Mouse (Mus musculus) kidney, postnatal 36 days (tissue): Measurements from ENCODE around the gene D630003M21Rik.
A peak's percentile ranks its signal among the peaks of the same experiment; 100 is the strongest.

Experiments
- DNase-seq, 2 experiments: peaks; one replicate each; pipeline ENCODE4 v3.0.0; 2021 to 2022; ENCODE audit warnings: mixed read lengths in 2 of 2

Gene D630003M21Rik

DNA sequence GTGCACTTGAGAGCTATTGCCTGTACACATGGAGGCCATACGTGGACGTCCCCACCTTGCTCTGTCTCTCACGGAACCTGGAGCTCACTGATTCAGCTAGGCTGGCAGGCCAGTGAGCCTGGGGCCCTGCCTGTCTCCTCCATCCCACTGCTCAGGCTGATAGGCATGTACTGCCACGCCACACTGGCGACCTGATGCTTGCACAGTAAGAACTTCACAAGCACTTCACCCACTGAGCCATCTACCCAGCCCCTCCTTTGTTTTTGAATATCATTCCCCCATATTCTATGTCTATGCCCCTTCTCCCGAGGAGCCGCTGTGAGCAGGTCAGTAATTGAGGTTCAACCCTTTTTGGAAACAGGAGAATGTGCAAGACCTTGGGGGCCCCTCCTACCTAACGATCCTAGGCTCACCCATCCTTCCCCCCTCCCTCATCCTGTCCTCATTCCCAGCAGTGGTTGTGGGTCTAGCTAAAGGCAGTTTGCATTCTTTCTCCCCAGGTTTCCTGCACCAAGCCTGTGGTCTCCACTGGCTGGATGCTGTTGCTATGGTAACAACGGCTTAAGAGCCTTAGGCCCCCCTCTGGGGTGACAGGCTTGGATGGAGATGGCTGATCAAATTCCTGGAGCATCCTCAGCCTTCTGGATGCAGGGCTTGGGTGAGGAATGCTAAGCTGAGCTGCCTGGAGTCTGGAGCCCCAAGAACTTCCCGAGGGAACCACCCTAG lies 35.2 kb downstream of the D630003M21Rik start:
- DNase-seq = no peak

- peak; percentile 52 to 69 for DNase-seq
Observed at GRCm38 (mm10) chr2:158191098-158191497, 37.9 kb downstream of the D630003M21Rik start.

DNA sequence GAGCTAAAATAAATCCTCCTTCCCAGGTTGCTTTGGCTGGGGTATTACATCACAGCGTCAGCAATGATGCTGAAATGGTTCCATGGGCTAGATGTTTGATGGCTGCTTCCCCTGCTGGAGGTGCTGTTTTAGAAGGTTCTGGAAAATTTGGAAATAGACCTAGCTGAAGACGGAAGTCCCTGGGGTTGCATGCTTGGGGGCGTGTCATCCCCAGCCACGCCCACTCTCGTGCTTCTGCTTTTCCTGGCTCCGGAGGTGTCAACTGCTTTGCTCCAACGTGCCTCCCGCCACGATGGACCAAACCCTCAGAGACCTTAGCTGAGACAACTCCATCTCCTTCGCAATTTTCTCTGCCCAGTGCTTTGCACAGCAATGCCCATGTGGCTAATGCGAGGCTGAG lies 39.6 kb downstream of the D630003M21Rik start:
- DNase-seq = no peak

DNA sequence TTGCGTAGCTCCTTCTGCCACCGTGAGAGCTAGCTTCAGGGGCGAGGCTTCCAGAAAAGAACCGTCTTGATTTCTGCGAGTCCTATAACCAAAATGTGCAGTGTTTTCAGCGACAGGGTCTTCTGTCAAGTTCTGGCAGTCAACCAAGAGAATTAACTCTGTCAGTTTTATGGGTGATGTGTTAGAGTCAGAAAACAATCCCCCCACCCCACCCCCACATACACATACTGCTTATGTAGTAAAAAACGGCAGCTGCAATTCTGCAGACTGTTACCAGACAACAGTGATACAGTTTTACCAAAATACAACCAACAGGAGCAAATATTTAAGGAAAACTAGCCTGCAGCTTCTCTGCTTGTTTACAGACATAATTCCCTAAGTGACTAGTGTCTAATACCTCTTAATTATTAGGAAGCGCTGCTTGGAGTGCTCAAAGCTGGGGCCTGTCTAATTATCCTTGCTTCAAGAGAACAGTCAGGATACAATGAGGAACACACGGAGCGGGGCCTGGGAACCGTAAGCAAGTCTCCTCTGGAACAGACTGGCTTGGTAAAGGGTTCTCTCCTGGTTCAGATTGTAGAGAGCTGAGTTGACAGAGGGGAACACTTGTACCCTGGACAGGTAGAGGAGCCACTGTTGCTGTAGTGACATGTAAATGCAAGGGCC lies 42.7 kb downstream of the D630003M21Rik start:
- no peak for DNase-seq

- no peak for DNase-seq
Observed at GRCm38 (mm10) chr2:158183266-158183665, 45.8 kb downstream of the D630003M21Rik start.

- no peak for DNase-seq
Observed at GRCm38 (mm10) chr2:158181932-158182331, 47.1 kb downstream of the D630003M21Rik start.

- peak; percentile 49 to 87 for DNase-seq
Observed at GRCm38 (mm10) chr2:158180797-158181196, 48.2 kb downstream of the D630003M21Rik start.

GRCm38 (mm10) chr2:158179370-158180111 lies 49.5 kb downstream of the D630003M21Rik start:
- DNase-seq = peak in 1 of 2 experiments; percentile 60

- DNase-seq = peak; percentile 86 to 95
Observed at GRCm38 (mm10) chr2:158178696-158179369, 50.2 kb downstream of the D630003M21Rik start.

GRCm38 (mm10) chr2:158178139-158178538 lies 50.9 kb downstream of the D630003M21Rik start:
- no peak for DNase-seq

DNA sequence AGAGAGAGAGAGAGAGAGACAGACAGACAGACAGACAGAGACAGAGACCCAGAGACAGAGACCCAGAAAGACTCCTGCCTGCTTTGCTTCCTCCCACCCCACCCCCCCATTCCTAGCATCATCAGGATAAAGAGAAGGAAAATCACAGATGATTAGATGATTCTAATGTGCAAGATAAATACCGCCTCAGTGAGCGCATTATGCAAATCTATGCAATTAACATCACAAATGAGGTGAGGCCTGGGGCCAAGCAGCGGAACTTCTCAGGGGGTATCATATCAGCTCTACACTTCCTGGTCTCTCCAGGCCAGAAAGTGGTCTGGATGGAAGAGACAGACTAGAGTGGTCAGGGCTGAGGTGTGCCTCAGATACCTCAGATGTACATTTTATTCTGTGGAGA lies 51.4 kb downstream of the D630003M21Rik start:
- DNase-seq = no peak

GRCm38 (mm10) chr2:158176763-158177162 lies 52.3 kb downstream of the D630003M21Rik start:
- no peak for DNase-seq

DNA sequence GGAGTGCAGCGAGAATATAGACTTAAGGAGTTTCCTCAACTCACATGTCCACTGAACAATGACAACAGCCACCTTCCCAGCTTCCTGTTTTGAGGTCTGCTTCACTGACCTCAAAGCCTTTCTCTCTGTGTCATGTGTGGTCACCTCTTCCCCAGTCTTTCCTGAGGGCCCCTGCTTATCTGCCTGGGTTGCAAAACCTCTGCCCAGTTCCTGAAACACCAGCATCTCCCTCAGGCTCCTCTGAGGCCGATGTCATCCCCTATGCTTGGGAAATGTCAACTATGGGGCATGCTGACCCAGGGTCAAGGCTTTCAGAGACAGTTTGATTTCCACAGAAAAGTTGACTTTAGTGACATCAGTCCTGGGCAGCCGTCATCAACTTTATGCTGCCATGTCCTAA lies 53.6 kb downstream of the D630003M21Rik start:
- DNase-seq = no peak

DNA sequence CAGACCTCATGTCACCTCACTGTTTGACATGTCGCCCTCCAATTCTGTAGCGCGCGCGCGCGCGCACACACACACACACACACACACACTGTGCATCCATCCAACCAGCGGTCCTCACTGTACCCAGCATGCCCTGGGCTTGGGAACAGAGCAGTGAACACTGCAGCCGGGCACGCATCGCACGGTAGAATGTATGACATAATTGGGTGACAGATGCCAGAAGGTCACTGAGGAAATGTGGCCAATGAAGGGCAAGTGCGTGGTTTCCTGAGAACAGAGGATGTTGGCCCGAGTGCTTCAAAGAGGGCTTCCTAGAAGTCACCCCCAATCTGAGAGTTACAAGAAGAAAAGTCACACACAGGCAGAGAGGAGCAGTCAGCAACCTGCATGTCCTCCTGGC lies 54.1 kb downstream of the D630003M21Rik start:
- DNase-seq = no peak

GRCm38 (mm10) chr2:158174438-158174837 lies 54.6 kb downstream of the D630003M21Rik start:
- peak in 1 of 2 experiments; percentile 53 for DNase-seq

- no peak for DNase-seq
Observed at GRCm38 (mm10) chr2:158170394-158170793, 58.6 kb downstream of the D630003M21Rik start.

GRCm38 (mm10) chr2:158169771-158170170 lies 59.3 kb downstream of the D630003M21Rik start:
- DNase-seq = no peak

DNA sequence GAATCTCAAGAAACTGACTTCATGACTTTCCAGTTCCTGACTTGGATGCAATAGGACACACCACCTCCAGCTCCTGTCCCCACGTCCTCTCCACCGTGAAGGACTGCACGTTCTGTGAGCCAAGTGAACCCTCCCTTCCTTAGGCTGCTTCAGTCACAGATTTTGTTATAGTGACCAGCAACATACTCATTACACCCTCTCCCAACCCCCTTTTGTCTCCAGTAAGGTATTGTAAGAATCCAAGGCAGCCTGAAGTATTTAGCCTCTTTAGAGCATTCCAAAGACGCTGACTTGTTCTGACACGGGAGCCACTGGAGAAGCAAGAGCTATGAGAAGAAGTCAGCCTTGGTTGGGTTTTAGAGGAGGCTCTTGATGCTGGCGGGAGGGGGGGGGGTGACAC lies 59.7 kb downstream of the D630003M21Rik start:
- no peak for DNase-seq

DNA sequence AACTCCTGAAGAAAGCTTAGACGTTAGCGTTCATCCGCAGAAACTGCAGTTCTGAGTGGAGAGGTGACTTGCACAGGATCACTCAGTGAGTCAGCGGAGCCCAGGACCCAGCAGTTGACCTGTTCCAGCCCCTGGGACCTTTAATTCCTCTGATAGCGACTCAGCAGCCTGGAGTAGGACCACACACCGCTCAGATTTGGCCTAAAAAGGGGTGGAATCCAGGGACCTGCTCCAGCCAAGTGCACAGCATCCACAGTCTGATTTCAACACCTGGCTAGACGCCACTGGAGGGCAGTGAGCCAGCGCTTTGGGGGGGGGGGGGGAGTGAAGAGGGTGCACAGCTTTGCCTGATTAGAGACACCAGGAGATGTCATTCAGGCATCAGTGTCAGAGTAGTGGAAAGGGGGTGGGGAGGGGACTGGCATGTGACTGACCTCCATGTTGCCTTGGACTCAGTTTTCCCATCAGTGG lies 60.2 kb downstream of the D630003M21Rik start:
- no peak for DNase-seq

DNA sequence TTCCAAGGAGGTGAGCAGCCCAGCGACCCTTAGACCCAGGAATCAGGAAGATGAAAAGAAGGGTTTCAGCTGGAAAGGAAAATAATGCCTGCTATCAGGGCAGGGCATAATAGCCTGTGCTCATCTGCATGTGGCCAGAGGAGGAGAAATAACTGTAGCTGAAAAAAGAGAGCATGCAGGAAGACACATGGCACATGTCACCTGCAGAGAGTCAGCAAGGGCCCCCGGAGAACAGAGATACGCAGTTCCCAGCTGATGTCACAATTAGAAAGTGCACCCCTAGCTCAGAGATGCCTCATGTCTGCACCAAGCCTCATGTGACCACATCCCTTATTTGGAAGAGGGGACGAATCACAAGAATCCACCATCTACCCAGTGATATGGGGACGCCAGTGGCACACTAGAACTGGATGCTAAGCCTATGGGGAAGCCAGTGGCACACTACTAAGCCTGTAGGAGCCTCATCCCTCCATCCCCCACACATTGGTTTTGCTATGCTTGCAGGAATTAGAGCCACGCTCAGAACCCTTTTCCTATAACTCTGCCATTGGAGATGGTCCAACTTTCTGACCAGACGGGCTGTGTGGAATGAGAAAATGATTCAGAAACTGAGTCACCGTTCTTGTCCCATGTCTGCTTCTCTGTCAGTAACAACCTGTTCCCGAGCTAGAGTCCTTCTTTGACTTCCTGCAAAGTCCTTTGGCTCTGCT lies 61.4 kb downstream of the D630003M21Rik start:
- DNase-seq = no peak

GRCm38 (mm10) chr2:158166628-158167027 lies 62.4 kb downstream of the D630003M21Rik start:
- DNase-seq = peak; percentile 64 to 72

GRCm38 (mm10) chr2:158165776-158166175 lies 63.2 kb downstream of the D630003M21Rik start:
- peak in 1 of 2 experiments; percentile 15 for DNase-seq
